Mouse (Mus musculus): Measurements from ENCODE around the gene Maml1.

Gene Maml1

DNA sequence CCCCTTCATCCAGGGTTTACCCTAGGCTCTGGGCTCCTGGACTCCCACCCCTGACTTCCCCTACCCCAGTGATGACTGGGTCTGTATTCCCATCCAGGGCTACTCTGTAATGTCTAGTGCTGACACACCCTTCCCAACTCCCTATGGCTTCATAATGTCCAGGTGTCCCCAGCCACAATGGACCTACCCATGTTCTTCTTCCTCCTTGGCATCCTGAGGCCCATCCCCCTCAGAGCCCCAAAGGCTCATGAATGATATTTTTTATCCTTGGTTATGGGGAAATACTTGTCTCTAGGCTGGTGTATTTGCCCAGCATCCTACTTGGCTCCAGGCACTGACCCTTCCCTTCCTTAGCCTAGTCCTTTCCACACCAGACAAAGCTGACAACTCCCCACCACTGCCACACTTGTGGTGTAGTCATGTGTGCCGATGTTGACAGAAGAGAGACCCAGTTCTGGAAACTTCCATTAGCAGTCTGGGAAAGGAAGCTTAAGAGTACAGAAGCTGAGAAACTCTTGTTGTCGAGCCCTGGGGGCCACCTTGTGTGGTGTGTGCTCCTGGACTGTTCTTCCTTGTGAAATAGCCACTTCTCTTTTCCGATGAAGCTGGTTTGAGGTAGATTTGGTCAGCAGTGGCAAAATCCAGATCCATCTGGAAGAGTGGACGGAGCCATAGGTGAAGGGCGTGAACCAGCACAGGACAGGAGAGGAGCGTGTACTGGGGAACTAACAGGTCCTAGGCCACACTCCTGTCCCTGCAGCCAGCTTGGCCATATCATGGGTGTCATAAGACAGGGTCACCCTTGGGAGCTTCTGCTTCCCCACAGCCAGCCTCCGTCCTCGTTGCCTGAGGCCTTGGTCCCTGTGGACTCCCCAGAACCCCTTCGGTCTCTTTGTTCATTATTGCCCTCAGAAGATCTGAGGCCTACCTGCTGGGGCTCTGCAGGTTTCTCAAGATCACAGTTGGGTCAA, 53.0 kb downstream of the Maml1 start:
- DNase-seq, result no peak

DNA sequence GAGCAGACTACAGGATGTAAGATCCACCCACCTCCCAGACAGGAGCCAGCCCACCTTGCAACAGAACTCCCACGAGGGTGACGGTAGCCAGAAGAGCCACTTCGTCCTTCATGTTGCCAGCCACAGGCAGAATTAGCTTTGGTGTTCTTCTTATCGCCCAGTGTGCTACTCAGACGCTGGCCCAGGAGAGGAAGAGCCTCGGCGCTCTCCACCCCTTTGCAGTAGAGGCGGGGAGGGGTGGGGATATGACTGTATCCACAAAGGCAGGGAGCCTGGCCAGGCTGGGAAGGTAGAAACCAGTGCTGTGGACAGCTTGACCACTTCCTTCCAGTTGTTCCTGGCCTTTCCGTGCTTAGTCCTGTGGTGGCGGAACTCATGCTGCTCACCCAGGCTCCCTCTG, 53.8 kb downstream of the Maml1 start, which contains the start of gene Ltc4s:
Ltc4s (minus strand) TSS at position 293 of the 400 bp plus-strand sequence.
- no peak for DNase-seq

DNA sequence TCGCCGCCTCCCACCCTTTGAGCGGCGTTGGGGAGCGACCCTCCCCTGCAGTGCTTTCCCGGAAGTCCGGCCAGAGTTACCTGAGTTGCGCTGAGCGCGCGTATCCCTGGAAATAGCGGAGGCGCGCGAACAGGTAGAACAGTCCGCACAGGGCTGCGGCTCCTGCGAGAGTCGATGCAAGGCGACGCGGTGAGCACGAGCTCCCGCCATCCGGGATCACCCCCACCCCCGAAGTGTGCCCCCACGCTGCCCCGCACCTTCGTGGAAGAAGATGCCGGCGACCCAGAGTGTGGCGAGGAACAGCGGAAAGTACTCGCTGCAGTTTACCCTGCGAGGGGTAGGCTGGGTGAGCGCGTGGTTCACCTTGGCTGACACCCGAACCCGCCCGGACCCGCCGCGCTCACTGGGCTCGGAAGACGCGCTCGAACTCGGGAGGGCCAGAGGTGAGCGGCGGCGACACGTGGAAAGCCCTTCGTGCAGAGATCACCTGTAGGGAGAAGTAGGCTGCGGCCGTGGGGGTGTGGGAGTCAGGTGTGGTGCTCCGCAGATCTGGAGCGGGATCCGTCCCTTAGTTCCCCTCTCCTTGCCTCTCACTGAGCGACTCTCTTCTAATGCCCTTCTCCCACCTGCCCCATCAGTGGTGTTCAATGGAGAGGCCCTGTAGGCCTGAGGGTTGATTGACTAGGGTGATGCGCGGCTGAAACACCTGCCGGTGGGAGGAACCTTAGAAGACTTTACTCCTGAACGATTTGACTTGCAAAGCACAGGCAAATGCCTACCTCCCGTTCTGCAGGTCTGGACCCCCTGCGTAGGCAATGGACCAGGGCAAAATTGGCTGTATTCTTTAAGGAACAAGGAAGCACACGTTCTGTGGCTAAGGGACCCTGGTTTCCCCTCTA, 54.9 kb downstream of the Maml1 start:
- peak; percentile 51 to 56 for DNase-seq

DNA sequence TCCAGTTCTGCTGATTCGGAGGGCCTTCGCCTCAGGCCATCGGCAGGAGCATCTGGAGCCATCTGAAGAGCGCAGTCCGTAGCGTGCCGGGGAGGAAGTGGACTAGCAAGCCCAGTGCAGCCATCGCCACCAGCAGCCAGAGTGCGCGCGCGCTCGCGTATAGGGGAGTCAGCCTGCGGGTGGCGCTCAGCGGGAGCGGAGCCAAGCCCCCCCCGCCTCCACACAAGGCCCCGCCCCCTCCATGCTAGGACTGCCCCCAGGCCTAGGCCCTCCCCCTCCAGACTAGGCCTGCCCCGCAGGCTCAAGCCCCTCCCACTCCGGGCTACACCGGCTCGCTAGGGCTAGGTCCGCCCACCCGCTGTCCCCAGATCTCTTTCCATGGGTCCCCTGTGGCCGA, 55.6 kb downstream of the Maml1 start:
- DNase-seq, result peak; percentile 94

DNA sequence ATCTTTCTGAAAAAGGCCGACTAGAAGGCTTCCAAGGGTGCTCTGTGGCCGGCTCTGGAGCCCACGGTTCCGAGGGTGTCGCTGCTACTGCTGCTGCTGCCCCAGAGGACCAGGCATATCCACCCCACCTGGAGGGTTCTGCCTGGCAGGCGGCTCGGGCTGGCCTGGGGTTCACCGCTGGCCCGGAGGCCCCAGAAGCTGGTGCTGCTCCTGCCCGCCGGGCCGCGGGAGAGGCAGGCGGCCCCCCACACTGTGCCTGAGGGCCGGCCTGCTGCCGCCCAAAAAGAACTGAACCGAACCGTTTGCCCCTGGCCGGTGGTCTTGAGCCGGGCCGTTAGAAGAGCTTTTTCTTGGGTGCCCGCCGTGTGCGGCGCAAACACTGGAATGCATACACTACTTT, 57.5 kb downstream of the Maml1 start:
- no peak for DNase-seq

DNA sequence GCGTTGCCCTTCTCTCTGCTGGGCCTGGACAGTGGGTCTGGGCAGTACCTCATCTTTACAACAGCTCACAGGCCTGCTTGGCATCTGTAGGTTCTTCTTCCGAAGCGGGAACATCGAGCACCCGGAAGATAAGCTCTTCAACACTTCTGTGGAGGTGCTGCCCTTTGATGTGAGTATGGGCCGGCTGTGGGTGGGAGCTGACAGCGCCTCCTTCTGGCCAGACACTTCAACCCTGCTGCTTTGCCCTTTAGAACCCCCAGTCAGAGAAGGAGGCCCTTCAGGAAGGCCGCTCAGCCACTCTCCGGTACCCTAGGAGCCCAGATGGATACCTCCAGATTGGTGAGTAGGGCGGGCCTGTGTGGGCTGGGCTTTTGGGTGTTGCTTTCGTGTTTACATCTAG, 58.1 kb downstream of the Maml1 start:
- peak in 1 of 2 experiments; percentile 40 for DNase-seq

DNA sequence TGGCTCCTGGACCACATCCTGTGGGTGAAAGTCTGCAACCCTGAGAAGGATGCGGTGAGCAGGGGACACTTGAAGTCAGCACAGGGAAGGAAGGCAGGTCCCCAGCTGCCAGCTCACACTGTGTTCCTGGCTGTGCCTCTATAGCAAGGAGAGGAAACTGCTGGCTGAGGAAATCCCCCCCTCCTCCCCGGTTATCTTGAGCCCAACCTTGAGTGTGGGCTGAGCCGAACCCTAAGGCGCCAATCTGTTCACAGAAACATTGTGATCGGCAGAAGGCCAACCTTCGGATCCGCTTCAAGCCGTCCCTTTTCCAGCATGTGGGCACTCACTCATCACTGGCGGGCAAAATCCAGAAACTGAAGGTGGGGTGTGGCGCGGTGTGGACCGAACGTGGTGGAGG, 59.1 kb downstream of the Maml1 start:
- DNase-seq, result no peak

DNA sequence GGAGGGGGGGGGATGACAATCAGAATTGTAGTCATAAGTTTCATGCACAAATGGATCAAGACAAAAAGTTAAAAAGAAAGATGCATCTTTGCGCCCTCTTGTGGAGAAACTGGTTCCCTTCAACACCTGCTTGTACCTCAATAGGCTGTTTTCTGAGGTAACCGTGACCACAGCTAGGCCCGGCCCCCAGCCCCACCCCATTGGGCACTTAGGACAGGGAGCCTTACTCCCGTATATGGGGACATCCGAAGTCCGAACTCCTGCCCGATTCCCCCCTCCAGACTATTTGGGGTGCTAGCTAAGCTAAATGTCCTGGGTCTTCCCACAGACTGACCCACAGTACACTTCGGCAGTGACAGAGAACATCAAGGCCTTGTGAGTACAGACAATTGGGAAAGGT, 60.7 kb downstream of the Maml1 start:
- peak; percentile 74 to 82 for DNase-seq

DNA sequence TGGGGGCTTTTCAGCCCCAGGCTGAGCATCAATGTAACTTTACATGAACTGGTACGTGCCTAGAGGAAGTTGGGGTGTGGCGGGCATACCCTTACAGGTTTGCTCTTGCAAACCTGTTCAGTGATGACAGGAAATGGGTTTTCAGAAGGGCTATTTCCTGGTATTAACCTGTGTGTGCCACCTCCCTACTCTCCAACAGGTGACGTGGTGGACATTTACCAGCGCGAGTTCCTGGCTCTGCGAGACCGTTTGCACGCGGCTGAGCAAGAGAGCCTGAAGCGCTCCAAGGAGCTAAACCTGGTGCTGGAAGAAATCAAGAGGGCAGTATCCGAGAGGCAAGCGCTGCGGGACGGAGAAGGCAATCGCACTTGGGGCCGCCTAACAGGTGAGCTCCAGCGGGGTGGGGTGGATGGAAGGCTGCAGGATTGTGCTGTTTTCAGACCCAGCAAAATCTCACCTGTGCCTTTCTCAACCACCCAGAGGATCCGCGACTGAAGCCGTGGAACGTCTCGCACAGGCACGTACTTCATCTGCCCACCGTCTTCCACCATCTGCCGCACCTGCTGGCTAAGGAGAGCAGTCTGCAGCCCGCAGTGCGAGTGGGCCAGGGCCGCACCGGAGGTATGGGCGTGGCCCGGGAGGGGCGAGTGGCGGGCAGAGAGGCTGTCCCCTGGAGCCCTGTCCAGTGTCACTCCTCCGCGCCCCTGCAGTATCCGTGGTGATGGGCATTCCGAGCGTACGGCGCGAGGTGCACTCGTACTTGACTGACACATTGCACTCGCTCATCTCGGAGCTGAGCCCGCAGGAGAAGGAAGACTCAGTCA, 61.4 kb downstream of the Maml1 start:
- DNase-seq, result no peak

DNA sequence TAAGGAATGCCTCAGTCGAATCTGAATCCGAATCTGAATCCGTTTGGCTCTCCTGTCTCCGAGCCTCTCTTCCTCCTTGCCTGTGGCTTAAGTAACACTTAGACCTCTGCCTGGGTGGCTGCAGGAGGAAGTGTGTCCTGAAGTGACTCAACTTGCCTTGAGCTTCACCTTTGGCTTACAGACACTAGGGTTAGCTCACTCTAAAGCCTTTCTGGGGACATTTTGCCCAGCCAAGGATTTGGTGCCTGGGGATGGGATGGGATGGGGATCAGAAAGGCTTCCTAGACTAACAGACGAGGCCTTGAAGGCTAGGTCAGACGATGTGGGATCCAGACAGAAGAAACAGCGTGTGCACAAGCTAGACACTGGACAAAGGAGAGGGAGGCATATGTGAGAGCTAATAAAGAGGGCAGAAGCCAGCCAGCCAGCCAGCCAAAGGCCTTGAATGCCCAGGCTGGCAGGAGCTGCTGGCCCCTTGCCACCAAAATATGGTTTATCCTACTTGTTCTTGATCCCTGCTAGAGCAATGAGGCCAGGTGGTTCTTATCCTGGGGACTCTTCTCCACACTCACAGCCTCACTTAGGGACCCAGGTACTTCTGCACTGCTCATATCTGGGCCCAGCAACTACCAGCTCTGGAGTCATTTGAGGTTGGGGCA, 62.7 kb downstream of the Maml1 start:
- DNase-seq, result no peak

DNA sequence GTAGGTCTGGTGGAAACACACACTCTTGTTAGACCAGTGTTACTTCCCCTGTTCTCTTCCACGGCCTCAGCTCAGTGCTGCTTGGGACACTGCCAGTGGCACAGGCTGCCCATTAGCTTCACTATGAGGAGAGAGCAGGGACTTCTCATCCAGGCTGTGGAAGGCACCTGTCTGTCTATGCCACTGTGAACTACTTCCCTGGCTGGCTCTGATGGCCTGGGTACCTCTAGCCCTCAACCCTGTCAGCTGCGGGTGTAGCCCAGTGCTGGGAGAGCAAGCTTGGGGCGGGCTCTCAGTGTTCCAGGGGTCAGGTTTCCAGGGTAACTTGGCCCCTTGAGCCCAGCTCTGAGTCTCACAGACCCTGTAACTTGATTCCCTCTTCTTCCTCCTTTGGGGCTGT, 63.3 kb downstream of the Maml1 start:
- no peak for DNase-seq

DNA sequence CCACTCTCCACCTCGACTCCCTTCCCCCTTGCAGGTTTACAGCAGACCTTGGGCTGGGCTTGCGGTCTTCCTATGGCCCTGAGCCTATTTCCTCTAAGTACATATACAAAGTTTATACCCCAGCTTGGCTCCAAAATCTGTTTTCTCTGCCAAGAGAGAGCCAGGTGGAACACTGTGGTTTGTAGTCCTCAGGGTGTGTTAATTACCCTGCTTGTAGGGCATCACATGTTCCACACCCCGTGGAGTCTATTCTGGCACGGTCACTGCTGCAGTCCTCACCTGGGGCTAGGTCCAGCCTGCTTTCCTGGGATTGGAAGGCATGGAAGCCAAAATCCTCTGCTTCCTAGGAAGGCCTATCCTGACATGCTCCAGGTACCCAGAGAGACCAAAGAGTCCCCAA, 64.4 kb downstream of the Maml1 start:
- no peak for DNase-seq

DNA sequence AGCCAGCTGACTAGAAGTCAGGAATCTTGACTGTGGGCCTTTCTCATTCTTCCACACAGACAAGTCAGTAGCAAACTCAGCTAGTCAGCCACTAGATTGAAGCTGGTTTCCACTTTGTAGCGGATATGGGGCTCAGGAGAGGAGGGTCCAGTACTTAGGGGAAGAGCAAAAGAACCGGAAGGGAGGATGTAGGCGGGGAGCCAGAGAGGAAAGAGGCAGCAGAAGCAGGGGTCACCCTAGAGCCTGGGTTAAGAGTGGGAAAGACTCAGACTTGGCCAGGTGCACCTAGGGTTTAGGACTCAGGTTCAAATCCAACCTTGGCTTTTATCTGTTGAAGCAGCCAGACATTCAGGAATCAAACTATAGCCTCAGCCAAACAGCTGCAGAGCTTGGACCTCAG, 64.9 kb downstream of the Maml1 start:
- no peak for DNase-seq

DNA sequence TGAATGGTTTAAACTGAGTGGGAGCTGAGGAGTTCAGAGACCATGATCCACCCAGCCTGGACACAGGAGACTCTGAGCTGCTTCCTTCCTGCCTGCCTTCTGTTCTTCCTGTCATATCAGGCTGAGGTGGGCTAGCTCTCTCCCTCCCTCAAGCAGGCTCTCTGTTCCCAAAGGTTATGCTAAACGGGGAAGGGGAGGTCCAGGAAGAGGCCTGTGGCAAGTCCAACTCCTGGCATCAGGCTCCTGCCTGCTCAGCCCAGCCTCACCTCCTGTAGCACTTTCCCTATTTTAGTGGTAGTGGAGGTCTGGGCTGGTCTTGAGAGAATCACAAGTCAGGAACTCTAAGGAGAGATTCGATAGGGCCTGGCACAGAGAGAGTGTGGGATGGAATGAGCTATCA, 65.7 kb downstream of the Maml1 start:
- no peak for DNase-seq

DNA sequence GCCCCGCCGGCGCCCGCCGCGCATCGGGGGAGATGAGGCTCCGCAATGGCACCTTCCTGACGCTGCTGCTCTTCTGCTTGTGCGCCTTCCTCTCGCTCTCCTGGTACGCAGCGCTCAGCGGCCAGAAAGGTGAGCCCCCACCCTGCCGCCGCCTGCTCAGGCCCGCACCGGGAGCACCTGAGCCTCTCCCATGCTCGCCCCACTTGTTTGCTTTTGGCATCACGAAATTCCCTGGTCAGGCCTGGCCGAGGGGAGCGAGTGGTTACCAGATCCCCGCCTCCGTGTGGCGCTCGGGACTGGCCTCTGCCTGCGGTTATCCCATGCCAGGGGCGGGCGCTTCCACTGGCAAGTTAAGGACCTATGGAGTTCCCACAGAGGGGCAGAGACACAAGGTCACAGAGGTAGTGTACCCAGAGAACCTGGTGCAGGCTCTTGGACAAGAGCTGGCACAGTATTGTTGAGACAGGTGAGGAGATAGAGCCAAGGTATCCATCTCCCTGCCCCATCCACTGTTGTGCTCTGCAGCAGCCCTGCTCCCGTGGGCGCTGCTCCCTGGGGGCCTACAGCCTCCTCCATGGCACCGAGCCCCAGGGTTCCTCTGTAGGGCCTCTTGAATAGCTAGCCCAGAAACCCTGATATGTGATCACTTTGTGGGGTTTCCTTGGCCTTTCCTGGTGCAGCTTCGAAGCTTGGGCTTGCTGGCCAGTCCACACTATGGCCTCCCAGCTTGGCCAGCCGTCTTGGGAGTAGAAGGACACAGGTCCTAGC, 66.3 kb downstream of the Maml1 start:
- DNase-seq, result peak; percentile 41 to 51

DNA sequence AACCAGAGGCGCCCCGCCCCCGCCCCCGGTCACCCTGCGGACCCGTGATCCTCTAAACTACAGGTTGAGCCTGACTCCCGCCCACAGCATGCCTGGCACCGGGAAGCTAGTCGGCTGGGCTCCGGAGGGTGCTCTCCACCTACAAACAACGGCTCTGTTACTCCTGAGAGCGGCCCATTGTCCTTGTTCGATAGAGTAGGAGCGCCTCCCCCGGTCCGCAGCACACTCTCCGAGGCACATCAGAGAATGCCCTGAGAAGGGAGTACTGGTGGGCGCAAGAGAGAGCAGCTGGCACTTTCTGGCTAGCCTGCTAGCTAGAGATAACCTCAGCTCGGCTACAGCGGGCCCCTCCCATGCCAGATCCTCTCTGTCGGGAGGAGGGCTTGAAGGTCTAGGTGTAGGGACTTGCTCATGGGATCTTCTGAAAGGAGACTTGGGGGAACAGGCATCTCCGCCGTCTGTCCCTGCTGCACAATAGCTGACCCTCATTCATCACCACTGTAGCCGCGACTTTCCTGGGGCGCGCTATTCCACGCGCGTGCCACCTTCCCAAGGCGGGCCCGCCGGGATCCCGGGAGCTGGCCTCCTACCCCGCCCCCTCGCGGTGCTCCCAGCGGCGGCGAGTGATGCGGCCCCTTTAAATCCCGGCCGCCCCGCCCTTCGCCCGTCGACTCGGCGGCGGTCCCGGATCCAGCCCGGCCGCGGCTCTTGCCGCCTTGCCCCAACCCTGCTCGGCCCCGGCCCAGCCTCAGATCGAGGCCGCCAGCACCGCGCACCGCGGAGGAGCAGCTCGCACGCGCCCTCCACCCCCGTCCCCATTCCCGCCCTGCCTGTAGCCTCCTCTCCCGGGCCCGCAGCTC, 67.2 kb downstream of the Maml1 start:
- peak; percentile 57 to 58 for DNase-seq

DNA sequence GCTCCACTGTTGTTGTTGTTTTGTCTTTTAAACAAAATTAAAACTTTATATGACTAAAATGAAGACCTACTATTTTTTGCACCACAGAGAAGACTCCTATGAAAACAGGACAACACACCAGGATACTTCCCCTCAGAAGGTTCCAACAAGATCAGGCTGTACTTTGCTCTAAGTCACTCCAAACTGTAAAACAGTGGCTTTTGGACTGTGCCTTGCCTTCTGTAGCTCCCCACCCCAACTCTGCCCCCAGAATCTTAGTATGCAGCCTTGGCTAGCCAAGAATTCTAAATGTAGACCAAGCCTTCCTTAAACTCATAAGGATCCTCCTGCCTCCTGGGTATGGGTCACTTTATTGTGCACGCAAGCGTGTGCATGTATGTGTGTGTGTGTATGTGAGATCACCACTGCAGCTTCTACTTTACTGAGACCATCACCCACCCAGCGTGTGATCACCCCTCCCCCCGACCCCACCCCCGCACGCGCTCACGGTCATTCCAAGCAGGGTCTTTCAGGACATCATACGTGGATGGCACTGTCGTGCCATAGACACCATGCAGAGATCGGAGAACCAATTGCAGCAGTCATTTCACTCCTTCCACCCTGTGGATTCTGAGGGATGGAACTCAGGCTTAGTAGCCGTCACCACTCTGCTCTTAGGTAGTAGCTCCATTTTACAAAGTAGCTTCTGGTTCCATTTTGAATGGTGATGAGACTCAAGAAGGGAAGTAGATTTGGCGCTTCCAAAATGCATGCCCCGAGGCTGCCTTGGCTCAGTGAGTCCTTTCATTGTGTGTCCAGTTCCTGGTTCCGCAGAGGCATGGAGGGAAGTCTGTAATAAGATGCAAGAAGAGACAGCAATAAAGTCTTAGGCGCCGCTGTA, 68.1 kb downstream of the Maml1 start:
- DNase-seq, result peak in 1 of 2 experiments; percentile 50

DNA sequence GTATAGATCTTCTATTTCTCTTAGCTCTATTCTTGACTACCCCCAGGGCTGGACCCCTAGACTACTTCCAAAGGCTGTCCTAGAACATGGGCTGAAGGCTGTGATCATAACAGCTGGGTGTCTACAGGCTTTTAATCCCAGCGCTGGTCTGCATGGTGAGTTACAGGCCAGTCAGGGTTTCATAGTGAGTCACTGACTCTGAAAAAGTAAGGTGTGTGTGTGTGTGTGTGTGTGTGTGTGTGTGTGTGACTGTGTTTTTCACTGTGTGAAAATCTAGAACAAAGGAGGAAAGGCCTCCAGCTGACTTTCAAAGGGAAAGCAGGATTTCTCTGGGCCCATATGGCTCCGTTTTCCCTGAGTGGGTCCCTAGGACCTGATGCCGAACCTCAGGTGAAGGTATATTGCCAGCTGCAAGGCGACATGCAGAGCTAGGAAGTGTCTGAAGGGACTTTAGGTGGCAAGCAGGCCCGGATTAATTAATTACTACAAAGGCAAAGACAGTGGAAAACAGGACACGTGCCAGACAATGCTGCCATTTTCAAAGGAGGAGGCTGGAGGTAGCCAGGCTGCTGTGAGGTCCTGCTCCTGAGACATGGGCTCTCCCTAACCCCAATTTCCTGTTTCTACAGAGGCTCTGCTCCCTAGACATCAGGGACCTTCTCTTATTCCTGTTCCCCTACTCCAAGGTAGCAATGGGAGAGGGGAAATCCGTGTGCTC, 69.4 kb downstream of the Maml1 start:
- no peak for DNase-seq

DNA sequence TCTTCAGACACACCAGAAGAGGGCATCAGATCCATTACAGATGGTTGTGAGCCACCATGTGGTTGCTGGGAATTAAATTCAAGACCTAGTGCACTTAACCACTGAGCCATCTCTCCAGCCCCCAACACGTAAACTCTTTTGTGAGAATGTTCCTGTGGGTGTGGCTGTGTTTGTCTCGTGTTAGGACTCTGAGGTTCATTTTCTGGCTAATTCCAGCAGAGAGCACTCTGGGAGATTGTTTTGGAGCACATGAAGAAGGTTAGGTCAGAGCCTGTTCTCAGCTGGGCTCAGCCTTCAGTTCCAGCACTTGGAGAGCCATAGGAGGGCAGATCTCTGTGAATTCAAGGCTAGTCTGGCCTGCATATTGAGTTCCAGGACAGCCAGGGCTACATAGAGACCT, 72.3 kb downstream of the Maml1 start:
- DNase-seq, result no peak
